Mouse (Mus musculus): ENCODE measurements around the gene Oaz2.

The Oaz2 gene

DNA sequence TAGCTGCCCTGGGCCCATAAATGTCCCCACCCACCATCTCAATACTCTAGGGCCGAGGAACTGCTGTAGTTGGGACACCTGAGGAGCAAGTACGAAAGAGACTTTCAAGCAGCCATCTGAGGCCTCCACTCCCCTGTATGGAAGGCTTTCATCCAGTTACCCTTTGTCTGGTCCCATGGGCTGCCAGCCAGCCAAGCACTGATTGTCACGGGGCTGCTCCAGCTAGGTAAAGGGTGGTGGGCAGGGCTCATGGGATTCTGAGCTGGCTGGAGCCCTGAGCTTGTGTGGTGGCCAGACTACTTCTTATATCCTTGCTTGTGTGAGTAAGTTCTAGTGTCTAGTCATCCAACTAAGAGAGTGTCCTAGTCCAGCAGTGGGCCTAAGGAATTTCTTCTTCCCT lies 10.6 kb upstream of the Oaz2 start:
- TF ChIP-seq NANOG (IDR thresholded peaks at IDR 0.05; ENCODE audit: borderline replicate concordance, low read length): no peak
- TF ChIP-seq POU5F1 (IDR thresholded peaks at IDR 0.05; ENCODE audit: borderline replicate concordance, low read length): no peak
- TF ChIP-seq CTCF (conservative IDR thresholded peaks at IDR 0.05; ENCODE audit: low read length): no peak
- Histone ChIP-seq H3K27me3 (ENCODE audit: insufficient read depth, low read length) (no peaks in the 10 kb centered on the region), H3K4me3 (replicated peaks; ENCODE audit: low read length) (no peak overlapping the region), H3K4me1 (replicated peaks; ENCODE audit: low read depth, low read length) (peaks cover 87% of the 10 kb centered on the region), H3K36me3 (ENCODE audit: insufficient read depth, low read length) (peaks cover 97% of the 10 kb centered on the region), H3K9me3 (ENCODE audit: low read length) (no peaks in the 10 kb centered on the region)

- peaks cover 71% of the 10 kb centered on the region for H3K36me3 ChIP-seq (ENCODE audit: insufficient read depth, low read length)
- no peak overlapping the region for H3K4me3 ChIP-seq (replicated peaks; ENCODE audit: low read length)
- no peaks in the 10 kb centered on the region for H3K27me3 ChIP-seq (ENCODE audit: insufficient read depth, low read length)
- 0 out of 2 replicates have a peak, but pooled peaks have one; percentile 5 for TF ChIP-seq CTCF (conservative IDR thresholded peaks at IDR 0.05; ENCODE audit: low read length)
- no peak for TF ChIP-seq POU5F1 (IDR thresholded peaks at IDR 0.05; ENCODE audit: borderline replicate concordance, low read length)
- H3K4me1 ChIP-seq (replicated peaks; ENCODE audit: low read depth, low read length): peaks cover 91% of the 10 kb centered on the region
- H3K9me3 ChIP-seq (ENCODE audit: low read length): no peaks in the 10 kb centered on the region
Observed at GRCm38 (mm10) chr9:65661029-65661428, 6.8 kb upstream of the Oaz2 start.

- TF ChIP-seq POU5F1 (IDR thresholded peaks at IDR 0.05; ENCODE audit: borderline replicate concordance, low read length) (no peak), CTCF (conservative IDR thresholded peaks at IDR 0.05; ENCODE audit: low read length) (no peak), NANOG (IDR thresholded peaks at IDR 0.05; ENCODE audit: borderline replicate concordance, low read length) (no peak)
Observed at GRCm38 (mm10) chr9:65661493-65661892, 6.3 kb upstream of the Oaz2 start.

DNA sequence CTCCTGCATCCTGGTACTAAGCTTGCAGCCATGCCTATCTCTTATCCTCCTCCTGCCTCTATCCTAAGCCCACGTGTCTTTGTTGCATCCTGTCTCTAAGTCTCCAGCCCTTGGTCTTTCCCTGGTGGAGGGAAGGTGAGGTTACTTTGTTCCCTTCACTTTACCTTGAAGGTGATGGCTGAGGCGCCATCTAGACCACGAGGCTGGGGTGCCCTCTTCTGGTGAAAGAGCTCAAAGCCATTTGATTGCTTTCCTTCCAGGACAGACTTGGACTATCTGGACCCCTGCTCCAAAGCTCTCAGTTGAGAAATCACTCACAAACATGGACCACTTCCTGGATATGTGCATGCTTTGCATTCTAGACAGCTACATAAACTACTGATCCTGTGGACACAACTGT lies 3.6 kb upstream of the Oaz2 start:
- TF ChIP-seq POU5F1 (IDR thresholded peaks at IDR 0.05; ENCODE audit: borderline replicate concordance, low read length) (no peak), NANOG (IDR thresholded peaks at IDR 0.05; ENCODE audit: borderline replicate concordance, low read length) (no peak), CTCF (conservative IDR thresholded peaks at IDR 0.05; ENCODE audit: low read length) (peak; percentile 27)
- Histone ChIP-seq H3K9me3 (ENCODE audit: low read length) (no peaks in the 10 kb centered on the region), H3K4me3 (replicated peaks; ENCODE audit: low read length) (no peak overlapping the region), H3K4me1 (replicated peaks; ENCODE audit: low read depth, low read length) (peaks cover 72% of the 10 kb centered on the region), H3K36me3 (ENCODE audit: insufficient read depth, low read length) (peaks cover 39% of the 10 kb centered on the region), H3K27me3 (ENCODE audit: insufficient read depth, low read length) (no peaks in the 10 kb centered on the region)

More at GRCm38 (mm10) chr9:65661493-65661892, 6.3 kb upstream of the Oaz2 start:
- no peaks in the 10 kb centered on the region for H3K27me3 ChIP-seq (ENCODE audit: insufficient read depth, low read length)
- no peaks in the 10 kb centered on the region for H3K9me3 ChIP-seq (ENCODE audit: low read length)
- H3K4me3 ChIP-seq (replicated peaks; ENCODE audit: low read length): no peak overlapping the region
- H3K4me1 ChIP-seq (replicated peaks; ENCODE audit: low read depth, low read length): peaks cover 95% of the 10 kb centered on the region
- peaks cover 66% of the 10 kb centered on the region for H3K36me3 ChIP-seq (ENCODE audit: insufficient read depth, low read length)

DNA sequence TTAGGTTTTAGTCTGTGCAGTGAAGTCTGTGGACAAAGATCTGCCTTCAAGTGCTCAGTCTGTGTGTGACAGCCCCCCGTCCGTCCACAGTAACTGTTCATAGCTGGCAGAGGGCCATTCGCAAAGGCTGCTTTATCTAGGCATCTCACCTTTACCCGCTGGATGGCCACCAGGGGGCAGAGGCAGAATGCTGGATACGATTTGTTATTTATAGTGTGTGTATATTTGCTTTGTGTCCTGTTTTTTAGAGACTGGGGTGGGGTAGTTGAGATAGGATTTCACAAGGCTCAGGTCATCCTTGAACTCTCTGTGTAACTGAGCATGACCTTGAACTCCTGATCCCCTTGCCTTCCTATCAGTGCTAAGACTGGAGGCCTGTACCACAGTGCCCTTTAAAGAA lies 1.8 kb upstream of the Oaz2 start:
- TF ChIP-seq CTCF (conservative IDR thresholded peaks at IDR 0.05; ENCODE audit: low read length) (peak; percentile 84), NANOG (IDR thresholded peaks at IDR 0.05; ENCODE audit: borderline replicate concordance, low read length) (no peak)
- no peak overlapping the region for H3K4me3 ChIP-seq (replicated peaks; ENCODE audit: low read length)

GRCm38 (mm10) chr9:65671431-65671931 lies 3.7 kb downstream of the Oaz2 start:
- TF ChIP-seq CTCF (conservative IDR thresholded peaks at IDR 0.05; ENCODE audit: low read length): no peak
- TF ChIP-seq NANOG (IDR thresholded peaks at IDR 0.05; ENCODE audit: borderline replicate concordance, low read length): peak; percentile 26; the same call in 1 of the 2 replicates

More for the DNA sequence above, 1.8 kb upstream of the Oaz2 start:
- Histone ChIP-seq H3K27me3 (ENCODE audit: insufficient read depth, low read length) (no peaks in the 10 kb centered on the region), H3K4me1 (replicated peaks; ENCODE audit: low read depth, low read length) (peaks cover 68% of the 10 kb centered on the region), H3K36me3 (ENCODE audit: insufficient read depth, low read length) (peaks cover 21% of the 10 kb centered on the region), H3K9me3 (ENCODE audit: low read length) (no peaks in the 10 kb centered on the region)

DNA sequence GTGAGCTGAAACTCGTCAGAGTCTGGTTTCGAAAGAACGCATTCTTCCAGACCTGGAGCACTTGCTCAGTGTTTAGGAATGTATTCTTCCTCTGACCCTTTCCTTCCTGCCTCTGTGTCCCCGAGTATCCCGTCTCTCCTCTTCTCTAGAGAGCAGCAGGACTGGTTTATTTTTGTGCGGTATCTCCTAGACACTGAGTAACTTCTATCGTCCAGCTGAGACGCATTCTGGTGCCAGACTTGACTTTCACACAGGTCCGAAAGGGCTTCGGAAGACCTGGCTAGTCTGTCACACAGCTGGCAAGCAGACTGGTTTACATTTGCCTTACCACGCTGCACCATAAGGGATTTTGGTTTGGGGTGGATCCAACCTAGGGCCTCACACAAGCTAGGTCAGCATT lies 5.2 kb downstream of the Oaz2 start:
- no peak overlapping the region for H3K4me3 ChIP-seq (replicated peaks; ENCODE audit: low read length)
- peaks cover 62% of the 10 kb centered on the region for H3K4me1 ChIP-seq (replicated peaks; ENCODE audit: low read depth, low read length)
- peaks cover under 1% of the 10 kb centered on the region; the same call in 1 of the 2 replicates for H3K36me3 ChIP-seq (ENCODE audit: insufficient read depth, low read length)
- no peaks in the 10 kb centered on the region for H3K27me3 ChIP-seq (ENCODE audit: insufficient read depth, low read length)
- no peaks in the 10 kb centered on the region for H3K9me3 ChIP-seq (ENCODE audit: low read length)
- TF ChIP-seq NANOG (IDR thresholded peaks at IDR 0.05; ENCODE audit: borderline replicate concordance, low read length) (no peak), CTCF (conservative IDR thresholded peaks at IDR 0.05; ENCODE audit: low read length) (no peak), POU5F1 (IDR thresholded peaks at IDR 0.05; ENCODE audit: borderline replicate concordance, low read length) (no peak)

More at GRCm38 (mm10) chr9:65671431-65671931, 3.7 kb downstream of the Oaz2 start:
- Histone ChIP-seq H3K27me3 (ENCODE audit: insufficient read depth, low read length) (no peaks in the 10 kb centered on the region), H3K4me1 (replicated peaks; ENCODE audit: low read depth, low read length) (peaks cover 55% of the 10 kb centered on the region), H3K4me3 (replicated peaks; ENCODE audit: low read length) (peak overlapping the region; percentile 58), H3K36me3 (ENCODE audit: insufficient read depth, low read length) (no peaks in the 10 kb centered on the region), H3K9me3 (ENCODE audit: low read length) (no peaks in the 10 kb centered on the region)

DNA sequence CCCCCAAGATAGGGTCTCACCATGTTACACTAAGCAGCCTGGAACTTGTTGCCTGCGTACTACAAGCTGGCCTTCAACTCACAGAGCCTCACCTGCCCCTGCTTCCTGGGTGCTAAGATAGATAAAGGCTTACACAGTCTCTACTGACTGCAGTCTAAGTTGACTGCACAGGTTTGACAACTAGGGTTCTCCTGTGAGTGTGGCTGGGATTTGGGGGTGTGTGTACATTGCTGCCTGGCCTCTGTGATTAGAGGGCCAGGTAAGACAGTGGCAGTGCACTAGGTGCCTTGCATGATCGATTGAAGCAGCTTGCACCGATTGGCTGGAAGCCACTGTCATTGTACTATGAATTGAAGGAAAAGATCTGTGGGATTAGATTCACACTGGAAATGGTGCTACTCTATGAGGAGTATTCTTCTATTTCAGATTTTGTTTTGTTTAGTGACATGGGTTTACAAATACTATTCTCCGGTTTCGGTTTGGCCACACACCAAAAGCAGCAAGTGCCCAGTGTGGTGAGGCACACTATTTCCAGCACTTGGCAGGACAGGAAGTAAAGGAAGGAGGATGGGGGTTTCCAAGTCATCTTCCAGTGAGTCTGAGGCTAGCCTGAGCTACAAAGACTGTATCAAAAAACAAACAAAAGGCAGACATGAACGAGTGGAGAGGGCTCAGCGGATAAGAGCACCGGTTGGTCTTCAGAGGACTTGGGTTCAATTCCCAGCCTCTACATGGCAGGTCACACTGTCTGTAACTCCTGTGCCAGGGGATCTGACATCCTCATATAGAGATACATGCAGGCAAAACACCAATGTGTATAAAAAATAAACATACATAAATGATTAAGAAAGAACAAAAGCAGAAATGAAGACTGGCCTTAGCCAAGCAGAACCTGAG lies 7.9 kb downstream of the Oaz2 start:
- Histone ChIP-seq H3K9me3 (ENCODE audit: low read length) (no peaks in the 10 kb centered on the region), H3K36me3 (ENCODE audit: insufficient read depth, low read length) (peaks cover 12% of the 10 kb centered on the region), H3K27me3 (ENCODE audit: insufficient read depth, low read length) (no peaks in the 10 kb centered on the region), H3K4me3 (replicated peaks; ENCODE audit: low read length) (peak overlapping the region; percentile 80), H3K4me1 (replicated peaks; ENCODE audit: low read depth, low read length) (peaks cover 78% of the 10 kb centered on the region)
- TF ChIP-seq CTCF (conservative IDR thresholded peaks at IDR 0.05; ENCODE audit: low read length) (no peak), NANOG (IDR thresholded peaks at IDR 0.05; ENCODE audit: borderline replicate concordance, low read length) (no peak), POU5F1 (IDR thresholded peaks at IDR 0.05; ENCODE audit: borderline replicate concordance, low read length) (no peak)

Data from E14TG2a.4 (cell line).